Mouse (Mus musculus) c-Kit-positive CD71-positive TER-119-positive erythroid progenitor cells, embryonic 14.5 days (primary cell): ENCODE data around the gene Prkag1.

Experiments used
- DNase-seq: peaks from one replicate; pipeline ENCODE4 v3.0.0-alpha.2; 2013; ENCODE audit warnings: low spot score

Prkag1 gene

DNA sequence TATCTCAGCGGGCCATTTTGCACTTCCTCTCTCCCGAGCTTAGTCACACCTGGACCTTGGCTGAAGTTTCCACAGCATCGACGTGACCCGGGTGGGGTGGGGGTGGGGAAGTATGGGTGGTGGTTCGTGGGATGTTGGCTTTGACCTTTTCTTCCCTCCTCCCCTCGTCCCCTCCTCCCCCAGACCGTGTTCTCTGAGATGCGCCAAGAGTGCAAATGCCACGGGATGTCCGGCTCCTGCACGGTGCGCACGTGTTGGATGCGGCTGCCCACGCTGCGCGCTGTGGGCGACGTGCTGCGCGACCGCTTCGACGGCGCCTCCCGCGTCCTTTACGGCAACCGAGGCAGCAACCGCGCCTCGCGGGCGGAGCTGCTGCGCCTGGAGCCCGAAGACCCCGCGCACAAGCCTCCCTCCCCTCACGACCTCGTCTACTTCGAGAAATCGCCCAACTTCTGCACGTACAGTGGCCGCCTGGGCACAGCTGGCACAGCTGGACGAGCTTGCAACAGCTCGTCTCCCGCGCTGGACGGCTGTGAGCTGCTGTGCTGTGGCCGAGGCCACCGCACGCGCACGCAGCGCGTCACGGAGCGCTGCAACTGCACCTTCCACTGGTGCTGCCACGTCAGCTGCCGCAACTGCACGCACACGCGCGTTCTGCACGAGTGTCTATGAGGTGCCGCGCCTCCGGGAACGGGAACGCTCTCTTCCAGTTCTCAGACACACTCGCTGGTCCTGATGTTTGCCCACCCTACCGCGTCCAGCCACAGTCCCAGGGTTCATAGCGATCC lies 38.9 kb downstream of the Prkag1 start:
- DNase-seq, result no peak

DNA sequence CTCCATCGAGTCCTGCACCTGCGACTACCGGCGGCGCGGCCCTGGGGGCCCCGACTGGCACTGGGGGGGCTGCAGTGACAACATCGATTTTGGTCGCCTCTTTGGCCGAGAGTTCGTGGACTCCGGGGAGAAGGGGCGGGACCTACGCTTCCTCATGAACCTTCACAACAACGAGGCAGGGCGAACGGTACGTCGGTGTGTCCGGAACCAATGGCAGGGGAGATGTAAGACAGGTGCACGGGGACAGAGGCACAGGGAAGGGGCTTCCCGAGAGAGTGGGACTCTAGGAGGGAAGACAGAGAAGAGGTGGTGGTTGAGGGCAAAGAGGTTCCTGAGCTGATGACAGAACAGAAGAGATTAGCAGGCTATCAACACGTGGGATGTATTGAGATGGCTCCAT lies 39.5 kb downstream of the Prkag1 start:
- no peak for DNase-seq

DNA sequence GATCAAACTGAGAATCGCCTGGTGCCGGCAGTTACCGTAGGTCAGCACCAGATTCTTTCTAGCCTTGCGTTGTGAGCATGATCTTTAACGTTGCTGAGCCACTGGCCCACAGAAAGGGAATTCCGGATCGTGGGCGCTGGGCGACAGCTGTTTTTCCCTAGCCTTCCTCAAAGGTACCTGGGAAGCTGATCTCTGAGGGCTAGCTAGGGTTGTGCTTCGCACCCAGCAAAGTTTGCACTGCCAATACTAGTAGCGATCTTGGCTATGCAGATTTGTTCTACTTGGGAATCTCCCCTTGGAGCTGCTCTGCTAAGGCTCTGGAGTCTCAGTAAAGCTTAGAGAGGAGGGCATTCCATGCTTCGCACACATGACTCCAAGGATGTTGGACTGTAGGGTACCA lies 40.1 kb downstream of the Prkag1 start:
- no peak for DNase-seq

DNA sequence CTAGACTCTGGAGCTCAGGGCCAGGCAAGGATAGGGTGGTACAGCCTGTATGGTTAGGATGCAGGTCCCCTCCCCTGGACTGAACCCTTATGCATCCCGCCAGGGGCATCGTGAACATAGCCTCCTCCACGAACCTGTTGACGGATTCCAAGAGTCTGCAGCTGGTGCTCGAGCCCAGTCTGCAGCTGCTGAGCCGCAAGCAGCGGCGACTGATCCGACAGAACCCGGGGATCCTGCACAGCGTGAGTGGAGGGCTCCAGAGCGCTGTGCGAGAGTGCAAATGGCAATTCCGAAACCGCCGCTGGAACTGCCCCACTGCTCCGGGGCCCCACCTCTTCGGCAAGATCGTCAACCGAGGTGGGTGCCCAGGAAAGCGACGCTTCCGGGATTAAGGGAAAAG lies 40.6 kb downstream of the Prkag1 start:
- DNase-seq, result no peak

DNA sequence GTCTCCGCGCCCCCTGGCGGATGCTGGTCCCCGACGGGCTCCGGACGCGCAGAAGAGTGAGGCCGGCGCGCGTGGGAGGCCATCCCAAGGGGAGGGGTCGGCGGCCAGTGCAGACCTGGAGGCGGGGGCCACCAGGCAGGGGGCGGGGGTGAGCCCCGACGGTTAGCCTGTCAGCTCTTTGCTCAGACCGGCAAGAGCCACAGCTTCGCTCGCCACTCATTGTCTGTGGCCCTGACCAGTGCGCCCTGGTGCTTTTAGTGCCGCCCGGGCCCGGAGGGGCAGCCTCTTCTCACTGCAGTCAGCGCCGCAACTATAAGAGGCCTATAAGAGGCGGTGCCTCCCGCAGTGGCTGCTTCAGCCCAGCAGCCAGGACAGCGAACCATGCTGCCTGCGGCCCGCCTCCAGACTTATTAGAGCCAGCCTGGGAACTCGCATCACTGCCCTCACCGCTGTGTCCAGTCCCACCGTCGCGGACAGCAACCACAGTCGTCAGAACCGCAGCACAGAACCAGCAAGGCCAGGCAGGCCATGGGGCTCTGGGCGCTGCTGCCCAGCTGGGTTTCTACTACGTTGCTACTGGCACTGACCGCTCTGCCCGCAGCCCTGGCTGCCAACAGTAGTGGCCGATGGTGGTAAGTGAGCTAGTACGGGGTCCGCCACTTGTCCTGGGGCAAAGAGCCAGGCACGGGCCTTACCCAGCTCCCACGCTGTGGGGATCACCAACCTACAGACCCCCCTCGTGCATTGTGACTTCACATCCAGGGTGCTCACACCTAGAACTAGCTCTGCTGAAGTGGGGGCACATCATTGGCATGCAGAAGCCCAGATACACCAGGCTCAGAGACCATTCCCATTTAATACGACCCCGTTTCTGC lies 41.4 kb downstream of the Prkag1 start, which contains the start of gene Wnt1:
Gene Wnt1 (plus strand): TSS at position 197 of the 875 bp plus-strand sequence.
- no peak for DNase-seq

DNA sequence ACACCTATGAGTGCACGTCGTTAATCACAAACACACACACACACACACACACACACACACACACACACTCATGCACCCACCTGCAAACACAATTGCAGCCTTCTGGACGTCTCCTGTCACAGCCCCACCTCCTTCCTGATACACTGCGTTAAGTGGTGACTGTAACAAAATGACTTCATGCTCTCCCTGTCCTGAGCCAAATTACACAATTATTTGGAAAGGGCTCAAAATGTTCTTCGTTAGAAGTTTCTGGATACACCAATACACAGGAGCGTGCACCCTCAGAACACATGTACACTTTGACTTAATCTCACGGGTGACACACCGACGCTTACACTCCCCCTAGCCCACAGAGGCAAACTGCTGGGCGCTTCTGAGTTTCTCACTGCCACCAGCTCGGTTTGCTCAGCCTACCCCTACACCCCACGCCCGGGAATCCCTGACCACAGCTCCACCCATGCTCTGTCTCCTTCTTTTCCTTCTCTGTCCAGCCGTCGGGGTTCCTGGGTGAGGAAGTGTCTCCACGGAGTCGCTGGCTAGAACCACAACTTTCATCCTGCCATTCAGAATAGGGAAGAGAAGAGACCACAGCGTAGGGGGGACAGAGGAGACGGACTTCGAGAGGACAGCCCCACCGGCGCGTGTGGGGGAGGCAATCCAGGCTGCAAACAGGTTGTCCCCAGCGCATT lies 42.2 kb downstream of the Prkag1 start:
- no peak for DNase-seq

DNA sequence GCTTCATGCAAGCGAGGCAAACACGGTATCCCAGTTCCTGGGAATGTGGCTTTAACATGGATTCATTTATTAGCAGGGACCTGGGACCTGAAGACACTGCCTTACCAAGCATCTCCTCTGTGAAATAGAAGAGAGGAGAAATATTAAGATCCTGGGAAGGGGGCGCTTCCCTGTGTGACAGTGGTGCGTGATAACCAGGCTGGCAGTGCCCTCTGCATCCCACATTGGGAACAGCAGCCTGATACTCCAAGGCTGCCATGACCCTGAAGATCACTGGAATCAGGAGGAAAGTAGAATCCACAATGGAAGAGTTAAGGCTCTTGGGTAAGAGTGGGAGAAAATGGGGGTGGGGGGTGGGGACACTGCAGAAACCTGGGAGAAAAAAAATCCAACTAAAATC lies 43.4 kb downstream of the Prkag1 start:
- DNase-seq, result no peak

DNA sequence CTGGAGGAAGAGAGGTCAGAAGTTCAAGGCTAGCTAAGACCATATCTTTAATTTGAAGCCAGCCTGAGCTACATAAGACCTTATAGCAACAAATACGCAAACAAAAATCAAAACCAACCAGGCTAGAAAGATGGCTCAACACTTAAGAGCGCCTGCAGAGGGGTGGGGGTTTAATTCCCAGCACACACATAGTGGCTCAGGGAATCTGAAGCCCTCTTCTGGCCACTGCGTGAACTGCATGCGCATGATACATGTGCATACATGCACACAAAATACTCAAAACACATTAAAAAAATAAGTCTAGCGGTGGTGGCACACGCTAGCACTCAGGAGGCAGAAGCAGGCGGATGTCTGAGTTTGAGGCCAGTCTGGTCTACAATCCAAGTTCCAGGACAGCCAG lies 45.6 kb downstream of the Prkag1 start:
- DNase-seq, result no peak

DNA sequence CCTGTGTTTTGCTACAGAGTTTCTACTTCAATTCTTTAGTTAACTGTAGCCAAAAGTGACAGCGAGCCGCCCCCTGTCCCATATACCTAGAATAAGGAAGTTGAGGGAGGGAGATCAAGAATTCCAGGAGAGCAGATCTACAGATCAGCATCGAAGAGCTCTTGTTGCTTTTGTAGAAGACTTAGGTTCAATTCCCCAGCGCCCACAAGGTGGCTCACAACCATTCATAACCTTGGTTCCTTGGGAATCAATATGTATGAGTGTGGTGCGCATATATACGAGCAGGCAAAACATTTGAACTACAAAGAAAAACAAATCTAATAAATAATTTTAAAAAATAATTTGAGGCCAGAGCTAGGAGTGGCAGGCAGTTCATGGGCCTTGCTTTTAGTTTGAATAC lies 50.2 kb downstream of the Prkag1 start:
- DNase-seq, result no peak

DNA sequence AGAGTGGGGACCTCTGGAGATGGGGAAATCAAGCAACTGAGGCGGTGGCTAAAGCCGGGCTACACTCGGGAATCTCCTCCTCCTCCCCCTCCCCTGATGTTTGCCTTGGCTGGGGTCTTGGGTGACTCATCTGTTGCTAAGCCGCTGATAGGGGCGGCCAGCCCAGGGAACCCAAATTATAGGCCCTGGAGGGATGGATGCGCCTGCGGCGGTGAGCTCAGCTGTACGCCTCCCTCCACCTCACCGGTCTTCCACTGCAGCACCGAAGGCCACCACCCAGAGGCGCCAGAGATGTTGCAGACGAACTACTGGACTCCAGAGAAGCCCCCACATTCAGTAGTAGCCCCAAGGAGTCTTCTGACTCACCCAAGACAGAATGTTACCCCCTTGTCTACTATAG lies 50.7 kb downstream of the Prkag1 start:
- no peak for DNase-seq

DNA sequence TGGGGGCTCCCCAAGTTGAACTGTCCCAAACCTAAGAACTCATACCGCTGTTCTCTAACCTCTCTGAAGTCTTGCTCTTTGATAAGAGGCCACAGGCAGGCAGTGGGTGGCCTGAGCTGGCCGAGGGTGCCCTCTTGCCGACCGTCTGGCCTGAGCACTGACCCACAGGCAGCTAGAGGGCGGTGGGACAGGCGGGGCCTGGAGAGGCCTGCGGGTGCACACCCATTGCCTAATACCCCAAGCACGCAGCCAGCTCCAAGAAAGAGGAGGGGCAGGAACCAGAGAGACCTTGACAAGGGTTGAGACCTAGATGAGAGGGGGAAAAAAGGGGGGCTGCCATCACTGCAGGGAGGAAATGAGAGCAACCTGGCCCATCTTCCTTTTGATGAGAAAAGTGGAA lies 51.2 kb downstream of the Prkag1 start:
- no peak for DNase-seq

DNA sequence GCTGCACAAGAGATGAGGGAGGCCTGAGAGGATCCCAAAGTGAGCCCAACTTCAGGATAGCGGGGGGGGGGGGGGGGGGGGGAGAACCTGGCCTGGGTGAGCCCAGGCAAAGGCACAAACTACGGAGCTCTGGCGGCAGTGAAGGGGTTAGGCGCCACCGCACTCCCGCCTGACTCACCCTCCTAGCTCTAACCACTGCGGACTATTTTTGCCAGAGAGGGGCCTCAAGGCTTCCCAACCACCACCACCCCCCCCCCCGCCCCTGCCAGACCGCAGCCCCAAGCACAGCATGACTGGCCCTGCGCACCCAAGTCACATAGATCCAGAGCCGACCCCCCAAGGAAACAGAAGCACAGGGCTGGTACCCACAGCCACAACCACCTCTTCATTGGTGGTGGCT lies 52.5 kb downstream of the Prkag1 start:
- no peak for DNase-seq

DNA sequence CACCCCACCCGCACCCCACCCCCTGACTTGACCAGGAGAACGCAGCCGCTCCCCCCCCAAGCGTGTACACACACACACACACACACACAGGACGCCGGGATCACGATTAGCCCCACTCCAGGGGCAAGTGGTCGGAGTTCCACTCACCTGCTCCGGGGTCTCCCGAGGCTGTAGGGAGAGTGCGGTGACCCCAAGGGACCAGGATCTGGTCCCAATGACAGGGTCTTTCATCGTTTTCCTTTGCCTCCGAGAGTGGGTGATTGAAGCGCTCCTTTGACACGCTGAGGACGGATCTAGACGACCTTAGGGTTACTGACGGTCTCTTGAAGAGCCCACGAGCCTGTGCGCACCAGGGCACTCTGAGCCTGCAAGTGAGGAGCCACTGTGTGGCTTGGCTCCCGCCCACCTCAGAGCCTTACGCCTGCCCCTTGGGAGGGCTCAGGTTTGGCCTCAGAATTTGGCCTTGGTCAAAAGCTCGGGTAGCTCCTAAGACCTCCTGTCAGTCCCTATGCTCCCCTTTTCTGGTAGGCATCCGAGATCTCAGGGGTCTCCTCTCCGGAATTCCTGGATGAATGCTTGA lies 53.0 kb downstream of the Prkag1 start:
- DNase-seq, result no peak

DNA sequence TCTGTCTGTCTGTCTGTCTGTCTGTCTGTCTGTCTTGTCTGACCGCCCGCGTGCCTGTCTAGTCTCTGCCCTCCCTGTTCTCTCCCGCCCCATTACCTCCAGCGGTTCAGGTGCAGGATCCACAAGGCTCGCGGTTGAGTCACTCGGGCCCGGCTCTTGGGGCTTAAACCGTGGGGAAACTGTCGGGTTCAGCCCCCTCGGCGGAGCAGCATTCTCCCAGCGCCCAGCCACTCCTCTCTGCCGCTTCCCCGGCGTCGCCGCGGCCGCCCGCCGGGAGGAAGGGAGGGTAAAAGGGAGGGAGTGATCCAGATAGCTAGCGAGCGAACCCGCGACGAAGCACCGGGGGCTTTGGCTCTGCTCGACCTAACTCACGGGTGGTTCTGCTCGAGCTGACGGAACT lies 53.6 kb downstream of the Prkag1 start, which contains the start of gene Wnt10b:
Gene Wnt10b (minus strand): TSS at position 389 of the 400 bp plus-strand sequence.
- DNase-seq, result no peak

DNA sequence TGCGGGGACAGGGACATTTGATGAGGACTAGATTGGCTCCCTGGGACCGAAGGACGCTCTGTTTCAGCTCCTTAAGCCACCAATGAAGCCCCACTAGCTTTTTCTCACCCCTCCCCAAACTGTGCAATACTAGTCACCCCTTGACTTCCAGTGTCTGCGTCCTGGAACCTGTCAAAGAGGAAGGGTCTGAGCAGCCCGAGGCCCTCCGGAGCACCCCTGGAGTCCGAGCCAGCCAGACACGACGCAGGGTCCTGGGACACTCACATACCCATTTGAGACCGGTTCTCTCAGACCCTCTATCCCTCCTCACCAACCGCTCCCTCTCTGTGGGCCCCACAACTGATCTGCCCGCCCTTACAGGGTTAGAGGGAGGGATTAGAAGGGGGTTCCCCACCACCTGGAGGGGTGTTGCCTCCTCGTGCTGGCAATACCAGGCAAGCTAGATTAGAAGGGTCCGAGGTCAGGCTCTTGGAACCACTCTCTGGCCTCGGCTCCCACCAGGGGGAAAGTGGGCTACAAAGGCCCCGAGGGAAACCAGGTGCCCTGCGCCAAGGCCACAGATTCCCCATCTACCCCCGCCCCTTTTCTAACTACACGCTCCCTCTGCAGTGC lies 54.2 kb downstream of the Prkag1 start:
- DNase-seq, result no peak

DNA sequence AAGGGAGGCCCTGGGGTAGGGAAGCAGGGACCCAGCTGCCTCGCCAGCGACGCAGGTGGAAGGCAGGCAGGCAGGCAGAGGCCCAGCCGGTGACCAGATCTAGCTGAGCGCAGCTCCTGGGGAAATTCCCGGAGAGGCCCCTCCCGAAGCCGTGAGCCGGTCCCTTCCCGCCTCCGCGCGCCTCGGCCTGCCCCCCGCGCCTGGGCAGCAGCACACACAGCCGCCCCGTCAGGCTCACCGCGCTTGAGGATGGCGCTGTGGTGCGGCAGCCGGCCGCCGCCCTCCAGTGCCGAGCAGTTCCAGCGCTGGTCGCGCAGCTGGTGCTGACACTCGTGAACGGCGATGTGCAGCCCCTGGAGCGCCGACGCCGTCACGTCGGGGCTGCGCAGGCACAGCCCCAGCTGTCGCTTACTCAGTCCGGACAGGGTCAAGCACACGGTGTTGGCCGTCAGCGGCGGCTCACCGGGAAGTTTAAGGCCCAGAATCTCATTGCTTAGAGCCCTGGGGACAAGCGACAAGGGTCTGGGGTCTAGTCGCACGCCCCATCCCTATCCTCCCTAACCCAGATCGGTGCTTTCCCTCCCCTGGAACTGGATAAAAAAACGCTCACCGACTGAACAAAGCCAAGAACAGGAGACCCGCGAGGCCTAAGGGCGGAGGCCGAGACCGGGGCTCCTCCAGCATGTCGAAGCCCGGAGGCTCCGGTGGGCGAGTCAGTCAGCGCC lies 54.9 kb downstream of the Prkag1 start:
- no peak for DNase-seq

DNA sequence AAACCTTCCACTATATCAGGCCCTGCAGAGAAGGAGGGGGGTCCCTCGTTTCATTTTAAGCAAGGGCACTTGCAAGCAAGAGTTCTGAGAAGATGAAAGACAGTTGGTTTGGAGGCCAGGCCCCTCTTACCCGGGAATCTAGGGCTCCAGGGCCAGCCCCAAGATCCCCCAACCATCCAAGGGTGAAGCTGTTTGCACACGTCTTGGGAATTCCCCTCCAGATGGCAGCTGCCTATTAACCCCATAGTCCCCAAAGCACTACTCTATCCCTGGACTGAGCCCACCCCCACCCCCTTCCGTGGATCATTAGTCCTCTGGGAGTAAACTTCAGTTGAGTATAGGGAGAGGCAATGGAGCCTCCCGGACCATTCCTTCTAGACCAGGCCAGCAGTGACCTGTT lies 55.8 kb downstream of the Prkag1 start:
- no peak for DNase-seq

DNA sequence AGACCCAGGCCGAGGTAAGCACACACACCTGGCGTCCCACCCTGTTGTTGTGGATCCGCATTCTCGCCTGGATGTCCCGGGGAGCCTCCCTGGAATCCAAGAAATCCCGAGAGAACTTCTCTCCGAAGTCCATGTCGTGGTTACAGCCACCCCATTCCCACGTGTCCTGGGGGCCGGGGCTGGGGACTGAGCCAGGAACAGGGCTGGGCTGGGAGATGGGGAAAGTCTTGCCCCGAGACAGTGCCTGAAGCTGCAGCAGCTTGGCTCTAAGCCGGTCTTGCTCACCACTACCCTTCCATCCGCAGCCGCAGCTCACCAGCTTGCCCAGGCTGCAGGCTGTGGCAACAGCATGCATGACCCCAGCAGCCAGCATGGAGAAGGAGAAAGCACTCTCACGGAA lies 57.2 kb downstream of the Prkag1 start:
- no peak for DNase-seq

DNA sequence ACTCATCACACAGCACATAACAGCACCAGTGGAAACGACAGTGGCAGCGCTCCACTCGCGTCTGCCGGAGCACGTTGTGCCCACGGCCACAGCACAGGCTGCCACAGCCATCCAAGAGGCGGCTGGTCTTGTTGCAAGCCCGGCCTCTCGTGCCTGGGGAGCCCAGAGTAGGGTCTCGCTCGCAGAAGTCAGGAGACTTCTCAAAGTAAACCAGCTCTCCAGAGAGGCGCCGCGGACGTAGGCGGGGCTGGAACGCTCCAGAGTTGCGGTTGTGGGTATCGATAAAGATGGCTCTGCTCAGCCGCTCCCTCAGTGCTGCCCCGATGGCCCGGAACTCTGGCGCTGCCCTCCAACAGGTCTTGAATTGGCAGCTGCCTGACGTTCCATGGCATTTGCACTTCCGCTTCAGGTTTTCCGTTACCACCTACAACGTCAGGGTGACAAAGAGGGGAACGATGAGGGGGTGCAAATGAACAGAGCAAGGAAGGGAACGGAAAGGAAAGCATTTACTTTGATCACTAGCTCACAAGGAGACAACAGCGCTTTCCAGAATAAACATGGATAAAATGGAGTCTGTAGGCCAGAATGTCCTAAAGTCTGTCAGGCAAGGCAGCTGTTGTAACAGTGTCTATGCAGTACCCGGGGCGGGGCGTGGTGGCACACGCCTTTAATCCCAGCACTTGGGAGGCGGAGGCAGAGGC lies 58.7 kb downstream of the Prkag1 start:
- no peak for DNase-seq

DNA sequence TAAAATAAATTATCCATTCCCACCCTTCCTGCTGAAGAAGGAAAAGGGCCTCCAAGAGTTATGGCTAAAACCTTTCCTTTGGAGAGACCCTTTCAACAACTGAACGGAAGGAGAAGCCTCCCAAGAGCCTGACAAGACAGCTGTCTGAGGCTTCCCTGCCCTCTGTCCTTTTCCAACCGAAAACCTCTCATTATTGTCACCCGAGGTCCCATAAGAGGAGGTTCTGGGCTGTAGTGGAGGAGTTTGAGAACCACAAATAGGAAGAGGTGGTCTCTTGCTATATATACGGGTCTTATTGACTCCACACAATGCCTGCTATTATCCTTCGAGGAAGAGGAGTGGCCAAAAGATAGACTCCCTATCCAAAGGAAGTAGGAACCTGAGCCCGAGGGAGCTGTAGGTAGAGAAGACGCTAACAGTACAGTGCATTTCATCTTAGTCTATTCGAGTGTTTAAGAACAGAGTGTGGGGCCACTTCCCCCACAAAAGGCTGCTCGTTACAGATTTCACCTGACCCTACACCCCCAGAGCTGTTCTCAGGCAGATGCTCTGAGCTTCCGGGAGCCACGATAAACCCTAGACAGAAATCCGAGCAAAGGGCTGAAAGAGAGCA lies 59.4 kb downstream of the Prkag1 start:
- no peak for DNase-seq
